Mouse (Mus musculus): ENCODE data around the gene C1d.

DNA sequence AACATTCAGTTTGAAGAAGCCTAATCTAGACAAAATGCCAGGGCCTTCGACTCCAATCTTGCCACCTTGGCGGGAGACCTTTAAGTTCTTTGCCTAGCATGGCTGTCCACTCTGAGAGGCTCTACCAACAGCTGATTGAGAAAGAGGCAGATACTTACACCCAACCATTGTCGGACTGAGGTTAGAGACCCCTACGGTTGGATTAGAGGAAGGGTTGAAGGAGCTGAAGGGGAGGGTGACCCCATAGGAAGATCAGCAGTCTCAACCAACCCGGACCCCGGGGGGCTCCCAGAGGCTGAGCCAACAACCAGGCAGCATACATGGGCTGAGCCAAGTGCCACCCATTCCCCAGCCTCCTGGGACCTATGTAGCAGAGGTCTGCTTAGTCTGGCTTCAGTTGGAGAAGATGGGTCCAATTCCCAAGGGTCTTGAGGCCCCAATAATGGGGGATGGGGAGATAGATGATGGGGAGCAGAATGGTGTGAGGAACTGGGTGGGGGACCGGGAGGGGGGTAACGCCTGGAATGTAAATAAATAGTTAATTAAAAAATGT is 490 bp upstream of the C1d start:
- TF ChIP-seq CTCF (IDR thresholded peaks at IDR 0.05; ENCODE audit: control insufficient read depth, insufficient read depth, insufficient read length) (no peak), CEBPB (IDR thresholded peaks at IDR 0.05; ENCODE audit: low read depth) (no peak), MYOD1 (IDR thresholded peaks at IDR 0.05; ENCODE audit: control insufficient read depth, insufficient read length, low read depth) (no peak), MYOG (IDR thresholded peaks at IDR 0.05; ENCODE audit: control insufficient read depth, extremely low read depth, insufficient read length) (no peak), MAX (IDR thresholded peaks at IDR 0.05) (no peak)
